Mouse (Mus musculus) T-helper 17 cell (primary cell): ENCODE results near the gene Tom1.

Experiments used
- in situ Hi-C, 2 experiments: fragments of 300-600 bp; cut with MboI, MseI; formaldehyde crosslinking; loops; 1 replicate in 1 of 2; 2 replicates in 1 of 2; pipeline ENCODE4 v1.15.1; 2025; ENCODE audit warnings: high pct_unique_total_duplicates in 2 of 2

The Tom1 gene

GRCm38 (mm10) chr8:75033511-75034243 lies at the start of gene Tom1:
Tom1 (plus strand) TSS chr8:75033705.
- in situ Hi-C loops = loop anchor here in 1 of 2 experiments (5.0 kb wide), 1 partner anchor 41 kb away; the partner anchor contains the start of gene Hmgxb4

DNA sequence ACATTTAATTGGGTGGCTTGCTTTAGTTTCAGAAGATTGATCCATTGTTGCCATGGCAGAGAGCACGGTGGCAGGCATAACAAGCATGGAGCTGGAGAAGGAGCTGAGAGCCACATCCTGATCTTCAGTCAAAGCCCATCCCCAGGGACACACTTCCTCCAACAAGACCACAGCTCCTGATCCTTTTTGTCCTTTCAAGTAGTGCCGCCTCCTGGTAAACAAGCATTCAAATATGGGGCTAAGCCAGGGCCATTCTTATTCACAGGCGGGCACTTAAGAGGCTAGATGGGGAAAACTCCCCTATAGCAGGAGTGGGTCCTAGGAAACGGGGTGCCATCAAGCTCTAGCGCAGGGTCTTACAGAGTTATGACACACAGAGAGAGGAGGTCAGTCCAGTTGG lies 46.1 kb upstream of the Tom1 start:
- in situ Hi-C loops = no loop called here

DNA sequence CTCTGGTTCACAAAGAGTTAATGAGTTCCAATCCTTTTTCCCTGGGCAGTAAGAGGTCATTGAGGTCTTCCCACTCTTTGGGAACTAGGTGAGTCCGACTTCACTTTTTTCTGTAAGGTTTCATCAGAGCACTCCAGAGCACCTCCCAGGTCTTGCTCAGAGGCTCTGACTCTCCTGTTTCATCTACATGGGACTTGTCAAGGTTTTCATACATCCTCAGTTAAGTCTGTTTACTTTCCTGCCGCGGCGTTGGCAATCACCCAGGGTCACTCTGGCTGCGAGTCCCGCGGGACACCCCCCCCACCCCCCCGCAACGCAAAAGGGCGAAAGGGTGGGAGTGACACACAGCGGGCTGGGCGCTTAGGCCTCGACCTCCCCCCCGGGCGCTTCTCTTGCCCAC lies 43.5 kb upstream of the Tom1 start:
- in situ Hi-C loops = loop anchor here in 1 of 2 experiments (5.0 kb wide), 2 partner anchors 42 to 1638 kb away; partner anchors contain the start of genes Large1 and Tom1

DNA sequence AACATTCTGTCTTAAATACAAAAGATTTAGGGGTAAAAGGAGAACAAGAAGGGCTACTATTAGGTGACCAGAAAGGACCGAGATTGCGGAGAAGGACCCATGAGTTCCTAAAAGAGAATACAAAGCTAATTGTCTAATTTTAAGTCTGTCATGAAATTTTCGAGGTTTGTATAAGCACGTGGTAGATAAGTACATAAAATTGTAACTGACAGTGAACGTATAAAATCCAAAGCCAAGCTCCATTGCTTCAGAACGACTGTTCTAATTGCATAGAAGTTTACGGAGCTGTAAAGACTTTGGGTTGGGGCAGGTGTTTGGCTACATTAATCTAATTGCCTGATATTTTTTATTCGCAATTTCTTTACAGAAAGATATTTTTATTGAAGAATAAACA lies 40.4 kb upstream of the Tom1 start, which contains the start of gene Hmgxb4:
Hmgxb4 (plus strand) TSS at position 276 of the 394 bp plus-strand sequence.
- in situ Hi-C loops = loop anchor here in 1 of 2 experiments (5.0 kb wide), 2 partner anchors 39 to 1641 kb away; partner anchors contain the start of genes Large1 and Tom1

- in situ Hi-C loops = loop anchor here in 1 of 2 experiments (5.0 kb wide), 2 partner anchors 39 to 1641 kb away; partner anchors contain the start of genes Large1 and Tom1
Observed at GRCm38 (mm10) chr8:74993475-74994451, 39.7 kb upstream of the Tom1 start.

GRCm38 (mm10) chr8:74994540-74994939 lies 39.0 kb upstream of the Tom1 start:
- in situ Hi-C loops = loop anchor here in 1 of 2 experiments (5.0 kb wide), 2 partner anchors 38 to 1642 kb away; partner anchors contain the start of genes Large1 and Tom1

- in situ Hi-C loops = no loop called here
Observed at GRCm38 (mm10) chr8:75000431-75000830, 33.1 kb upstream of the Tom1 start.

DNA sequence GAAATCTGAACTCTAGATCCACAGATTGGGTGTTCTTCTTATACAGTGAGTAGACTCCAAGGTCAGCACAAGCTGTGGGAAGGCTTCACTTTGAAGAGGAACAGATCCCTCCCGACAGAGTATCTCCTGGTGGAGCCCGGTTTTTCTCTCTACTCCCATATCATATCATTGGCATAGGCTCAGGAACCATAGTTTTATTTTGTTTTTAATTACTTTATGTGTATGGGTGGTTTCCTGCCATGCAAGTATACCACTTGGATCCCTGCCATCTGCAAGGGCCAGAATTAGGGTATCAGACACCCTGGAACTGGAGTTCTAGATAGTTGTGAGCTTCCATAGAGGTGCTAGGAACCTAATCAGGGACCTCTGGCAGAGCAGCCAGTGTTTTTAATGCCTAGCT lies 24.7 kb upstream of the Tom1 start:
- in situ Hi-C loops = no loop called here

DNA sequence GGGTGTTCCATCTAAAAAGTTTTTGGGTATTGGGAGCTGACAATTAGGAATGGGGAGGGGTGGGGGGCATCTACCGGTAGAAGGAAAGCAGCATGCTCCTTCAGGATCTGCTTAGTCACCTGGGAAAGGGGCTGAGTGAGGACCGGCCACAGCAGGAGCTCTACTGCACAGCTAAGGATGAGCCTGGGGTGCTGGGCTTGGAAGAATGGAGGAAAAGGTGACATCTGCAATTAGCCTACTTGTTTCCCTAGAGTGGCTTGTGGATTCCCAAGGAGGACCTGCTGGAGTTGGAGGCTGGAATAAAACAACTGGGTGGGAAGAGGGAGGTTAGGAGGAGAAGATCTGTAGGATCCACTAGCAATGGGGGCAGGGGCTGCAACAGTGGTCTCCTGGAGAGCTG lies 19.9 kb upstream of the Tom1 start:
- in situ Hi-C loops = no loop called here

DNA sequence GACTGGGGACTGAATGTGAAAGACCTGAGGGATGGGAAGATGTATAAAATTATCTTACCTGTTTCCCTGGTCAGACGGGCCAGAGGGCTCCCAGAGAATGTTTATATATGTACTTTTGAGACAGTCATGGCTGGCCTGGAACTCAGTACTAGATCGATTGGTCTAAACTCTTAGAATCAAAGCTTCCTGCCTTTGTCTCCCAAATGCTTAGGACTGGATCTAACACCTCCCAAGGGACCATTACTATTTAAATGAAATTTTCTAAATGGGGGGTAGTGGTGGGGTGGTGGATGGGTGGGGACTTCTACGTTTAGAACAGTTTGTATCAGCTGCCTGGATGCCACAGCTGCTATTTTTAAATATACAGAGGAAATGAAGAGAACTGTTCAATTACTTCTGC lies 19.5 kb upstream of the Tom1 start:
- in situ Hi-C loops = no loop called here

GRCm38 (mm10) chr8:75015981-75016380 lies 17.5 kb upstream of the Tom1 start:
- in situ Hi-C loops = no loop called here

DNA sequence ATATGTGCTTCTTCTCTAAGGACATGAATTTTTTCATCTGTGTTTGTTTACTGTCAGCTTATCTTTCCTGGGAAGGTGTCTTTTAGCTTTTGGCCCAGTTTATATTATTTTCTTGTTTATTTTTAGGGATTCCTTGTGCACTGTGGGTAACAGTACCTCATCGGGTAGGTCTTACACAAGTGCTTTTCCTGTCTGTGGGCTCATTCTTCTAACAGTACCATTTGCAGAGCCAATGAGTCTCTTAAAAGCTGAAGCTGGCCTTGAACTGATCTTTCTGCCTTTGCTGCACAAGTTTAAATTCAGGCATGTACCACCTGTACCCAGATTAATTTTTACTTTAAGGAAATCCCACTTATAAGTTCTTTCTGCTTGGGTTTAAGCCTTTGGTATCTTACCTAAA lies 17.1 kb upstream of the Tom1 start:
- in situ Hi-C loops = no loop called here

- in situ Hi-C loops = no loop called here
Observed at GRCm38 (mm10) chr8:75018274-75018972, 15.1 kb upstream of the Tom1 start.

DNA sequence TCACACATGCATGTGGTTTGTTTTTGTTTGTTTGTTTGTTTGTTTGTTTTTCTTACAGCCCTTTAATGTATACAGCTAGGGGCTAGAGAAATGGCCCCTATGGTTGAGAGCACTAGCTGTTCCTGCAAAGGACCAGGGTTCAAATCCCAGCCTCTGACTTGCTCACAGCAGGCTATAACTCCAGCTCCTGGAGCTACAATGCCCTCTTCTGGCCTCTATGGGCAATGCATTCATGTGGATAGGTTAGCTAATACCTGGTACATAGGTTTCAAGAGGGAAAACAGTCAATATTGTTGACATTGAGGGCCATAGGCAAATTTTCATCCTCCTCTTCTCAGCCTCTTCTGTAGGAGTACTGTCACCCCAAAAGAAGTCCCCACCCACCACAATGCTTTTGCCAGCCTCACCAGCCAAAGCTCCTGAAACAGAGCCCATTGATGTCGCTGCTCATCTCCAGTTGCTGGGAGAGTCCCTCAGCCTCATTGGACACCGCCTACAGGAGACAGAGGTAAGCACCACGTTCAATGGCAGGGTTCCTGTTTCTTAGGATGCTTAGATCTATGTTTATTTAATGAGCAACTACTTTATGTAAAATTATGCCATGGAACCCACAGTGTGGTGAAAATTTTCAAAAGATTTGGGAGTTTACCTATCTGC lies 9.7 kb upstream of the Tom1 start:
- in situ Hi-C loops = no loop called here

GRCm38 (mm10) chr8:75025809-75026208 lies 7.7 kb upstream of the Tom1 start:
- in situ Hi-C loops = no loop called here

DNA sequence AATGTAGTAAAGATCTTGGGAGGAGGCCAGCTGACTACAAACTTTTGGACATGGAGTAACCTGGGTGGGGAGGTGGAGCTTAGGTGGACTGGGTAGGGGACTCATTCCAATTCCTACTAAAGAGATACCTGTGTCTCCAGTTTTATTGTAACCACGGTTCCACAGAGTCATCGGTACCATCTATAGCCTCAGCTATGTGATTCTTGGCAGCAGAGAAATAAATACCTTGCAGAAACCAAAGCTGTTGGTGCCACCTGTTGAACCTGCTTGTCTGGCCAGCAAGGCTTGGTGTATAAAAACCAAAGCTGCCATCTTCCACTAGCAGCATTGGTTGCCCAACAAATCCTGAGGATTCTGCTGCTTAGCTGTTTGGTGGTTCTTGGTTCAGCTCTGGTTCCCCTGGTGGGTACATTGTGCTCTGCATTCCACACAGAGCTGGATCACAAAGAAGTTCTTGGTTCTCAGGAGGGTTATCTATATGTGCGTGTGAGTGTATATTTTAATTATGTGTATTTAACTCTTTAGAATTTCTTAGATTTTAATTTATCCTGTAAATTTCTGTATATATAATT lies 3.0 kb upstream of the Tom1 start:
- in situ Hi-C loops = loop anchor here in 1 of 2 experiments (5.0 kb wide), 1 partner anchor 38 kb away; the partner anchor contains the start of gene Hmgxb4

GRCm38 (mm10) chr8:75032961-75033360 lies 544 bp upstream of the Tom1 start:
- in situ Hi-C loops = loop anchor here in 1 of 2 experiments (5.0 kb wide), 1 partner anchor 41 kb away; the partner anchor contains the start of gene Hmgxb4

DNA sequence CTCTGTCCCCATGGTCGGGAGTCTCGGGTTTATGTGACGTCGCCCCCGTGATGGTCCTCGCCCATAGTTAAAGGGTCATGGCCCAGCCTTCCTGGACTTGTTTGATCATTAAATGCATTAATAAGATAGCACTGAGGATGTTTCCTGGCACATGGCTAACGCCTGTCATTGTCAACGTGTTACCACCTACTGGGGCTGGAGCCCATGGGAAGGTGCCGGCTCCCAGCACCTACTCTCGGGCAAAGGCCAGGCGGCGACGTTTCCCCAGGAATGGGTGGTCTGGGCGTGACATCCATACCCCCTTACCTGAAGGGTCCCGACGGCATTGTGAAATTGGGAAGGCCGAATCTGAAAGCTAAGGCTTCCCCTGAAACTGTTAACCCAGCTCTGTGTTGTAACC lies 780 bp downstream of the Tom1 start:
- in situ Hi-C loops = loop anchor here in 1 of 2 experiments (5.0 kb wide), 1 partner anchor 42 kb away; the partner anchor contains the start of gene Hmgxb4

- in situ Hi-C loops = no loop called here
Observed at GRCm38 (mm10) chr8:75035640-75036039, 2.1 kb downstream of the Tom1 start.

DNA sequence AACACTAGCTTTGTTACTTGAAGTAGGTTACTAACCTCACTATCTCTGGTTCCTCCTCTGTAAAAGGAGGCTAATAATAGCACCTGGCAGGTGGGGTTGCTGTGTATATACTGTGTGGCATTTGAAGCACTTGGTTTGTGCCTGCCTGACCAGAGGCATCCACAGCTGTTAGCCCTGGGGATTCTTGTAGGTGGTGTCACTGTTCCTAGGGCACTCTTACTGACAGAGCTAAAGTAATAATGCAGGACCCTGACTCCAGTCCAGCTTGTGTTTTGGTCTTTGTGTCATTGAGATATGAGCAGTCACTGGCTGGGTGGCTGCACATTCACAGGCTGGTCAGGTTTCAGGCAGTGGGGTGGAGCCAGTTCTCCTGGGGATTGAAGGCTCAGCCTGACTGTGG lies 5.0 kb downstream of the Tom1 start:
- in situ Hi-C loops = no loop called here
